Mouse (Mus musculus) spleen, postnatal 10 days (tissue): Measurements from ENCODE around the gene Nudt9.
A peak's percentile ranks its signal among the peaks of the same experiment; 100 is the strongest.
"Not testable (repeated sequence)": the region's sequence is repeated elsewhere in the genome, so short reads cannot be mapped to it uniquely, and the experiment has no call there.

Experiments used
- DNase-seq, 2 experiments: peaks; one replicate each; pipeline ENCODE4 v3.0.0; 2021 to 2022; ENCODE audit warnings: low spot score in 2 of 2

Nudt9 gene

DNA sequence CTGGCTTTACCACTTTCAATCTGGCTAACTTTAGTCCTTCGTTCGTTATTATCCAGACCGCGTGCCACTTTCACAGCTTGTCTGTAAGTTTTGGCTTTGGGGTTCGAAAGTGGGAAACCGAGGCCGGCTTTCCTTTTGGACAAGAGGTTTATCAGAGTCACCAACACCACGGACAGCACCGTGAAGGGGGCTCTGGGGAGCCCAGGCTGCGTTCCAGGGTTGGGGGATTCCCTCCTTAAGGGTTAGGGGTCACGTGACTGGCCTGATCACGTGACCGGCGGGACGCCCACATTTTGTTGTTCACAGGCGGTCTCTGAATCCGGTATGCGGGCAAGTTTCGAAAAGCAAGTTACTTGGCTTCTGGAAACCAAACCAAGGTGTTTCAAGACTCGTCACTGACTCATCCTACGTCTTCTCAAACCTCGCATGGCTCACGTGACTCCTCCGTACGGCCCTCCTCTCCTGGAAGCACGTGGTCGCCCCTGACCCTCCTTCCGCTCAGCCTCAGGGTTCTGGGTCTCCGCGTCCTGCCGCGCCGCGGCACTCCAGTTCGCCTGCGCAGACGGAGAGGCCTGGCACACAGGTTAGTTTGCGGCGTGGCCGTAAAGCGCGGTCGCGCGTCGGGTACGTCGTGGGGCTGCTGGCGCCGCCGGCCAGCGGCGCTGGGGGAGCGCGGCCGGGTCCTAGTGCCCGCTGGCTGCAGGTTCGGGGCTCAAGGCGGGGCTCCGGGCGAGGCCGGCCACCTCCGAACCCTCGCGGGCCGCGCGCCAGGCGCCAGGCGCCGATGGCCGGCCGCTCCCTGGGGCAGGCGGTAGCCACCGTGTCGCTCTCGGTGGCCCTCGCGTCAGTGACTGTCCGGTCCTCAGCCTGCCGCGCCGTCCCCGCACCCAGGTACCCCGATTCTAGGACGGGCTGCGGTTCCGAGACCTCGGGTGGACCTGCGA, at the start of gene Nudt9:
Nudt9 (plus strand) TSS at position 51 of the 944 bp plus-strand sequence.
- peak; percentile 93 to 99 for DNase-seq

DNA sequence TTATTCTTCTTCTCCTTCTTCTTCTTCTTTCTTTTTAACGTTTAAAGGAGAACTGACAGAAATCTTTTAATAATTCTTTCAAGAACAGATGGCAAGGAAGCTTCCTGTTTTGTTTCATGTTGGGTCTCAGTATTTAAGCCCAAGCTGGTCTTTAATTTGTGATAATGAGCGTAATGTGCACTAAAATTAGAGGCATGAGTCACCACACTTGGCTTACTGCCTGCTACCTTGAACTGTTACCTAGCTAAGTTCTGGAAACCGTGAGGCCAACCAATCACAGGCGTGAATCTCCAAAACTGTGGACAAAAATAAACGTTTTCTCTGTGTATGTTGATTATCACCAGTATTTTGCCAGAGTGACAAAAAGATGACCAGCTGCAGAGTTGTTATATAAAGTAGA, 47.4 kb upstream of the Nudt9 start:
- DNase-seq, result no peak

DNA sequence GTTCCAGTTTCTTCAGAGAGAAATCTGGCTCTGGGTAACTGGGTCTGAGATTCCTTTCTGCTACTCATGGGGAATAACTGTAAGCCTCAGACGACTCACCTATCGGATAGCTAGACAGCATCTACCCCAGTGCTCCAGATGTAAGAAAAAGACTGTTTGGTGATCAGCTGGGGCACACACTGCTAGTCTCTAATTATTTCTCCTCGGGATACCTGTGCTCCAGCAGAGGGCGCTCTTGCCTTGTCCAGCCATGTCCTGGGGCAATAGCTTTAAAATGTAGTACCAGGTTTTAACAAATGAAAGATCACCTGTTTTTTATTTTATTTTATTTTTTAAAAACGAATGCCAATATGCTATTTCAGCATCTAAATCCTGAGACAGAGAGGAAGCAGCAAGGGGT, 46.4 kb upstream of the Nudt9 start:
- peak; percentile 68 to 90 for DNase-seq

DNA sequence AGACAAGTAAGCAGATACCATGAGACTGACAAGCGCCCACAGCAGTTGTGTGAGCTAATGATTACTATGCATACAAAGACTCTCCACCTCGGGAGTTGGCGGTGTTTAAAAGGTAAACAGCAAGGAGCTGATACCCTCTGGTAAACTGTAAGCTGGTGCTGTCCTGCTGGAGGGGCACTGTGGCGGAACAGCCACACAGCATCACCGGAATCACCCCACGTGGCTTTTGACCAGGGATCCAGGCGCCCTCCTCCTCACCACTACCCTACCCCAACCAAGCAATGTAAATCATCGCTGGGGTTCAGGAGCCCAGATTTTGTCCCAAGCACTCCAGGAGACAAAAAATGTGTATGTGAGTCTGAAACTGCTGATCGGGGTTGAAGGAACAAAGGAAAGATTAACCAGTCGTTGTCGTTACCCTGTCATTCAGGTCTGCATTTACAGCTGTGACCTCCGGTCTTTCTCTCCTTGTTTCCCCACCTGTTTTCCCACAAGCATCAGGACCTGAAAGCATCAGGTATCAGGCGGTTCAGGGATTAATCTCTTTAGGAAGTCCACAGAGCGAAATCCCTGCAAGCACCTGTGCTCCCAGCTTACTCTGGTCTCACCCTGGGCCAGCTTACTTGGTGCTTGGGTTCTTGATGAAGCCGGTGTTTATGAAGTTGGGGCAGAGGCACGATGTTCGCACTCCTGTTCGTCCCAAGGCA, 43.4 kb upstream of the Nudt9 start:
- DNase-seq, result no peak

DNA sequence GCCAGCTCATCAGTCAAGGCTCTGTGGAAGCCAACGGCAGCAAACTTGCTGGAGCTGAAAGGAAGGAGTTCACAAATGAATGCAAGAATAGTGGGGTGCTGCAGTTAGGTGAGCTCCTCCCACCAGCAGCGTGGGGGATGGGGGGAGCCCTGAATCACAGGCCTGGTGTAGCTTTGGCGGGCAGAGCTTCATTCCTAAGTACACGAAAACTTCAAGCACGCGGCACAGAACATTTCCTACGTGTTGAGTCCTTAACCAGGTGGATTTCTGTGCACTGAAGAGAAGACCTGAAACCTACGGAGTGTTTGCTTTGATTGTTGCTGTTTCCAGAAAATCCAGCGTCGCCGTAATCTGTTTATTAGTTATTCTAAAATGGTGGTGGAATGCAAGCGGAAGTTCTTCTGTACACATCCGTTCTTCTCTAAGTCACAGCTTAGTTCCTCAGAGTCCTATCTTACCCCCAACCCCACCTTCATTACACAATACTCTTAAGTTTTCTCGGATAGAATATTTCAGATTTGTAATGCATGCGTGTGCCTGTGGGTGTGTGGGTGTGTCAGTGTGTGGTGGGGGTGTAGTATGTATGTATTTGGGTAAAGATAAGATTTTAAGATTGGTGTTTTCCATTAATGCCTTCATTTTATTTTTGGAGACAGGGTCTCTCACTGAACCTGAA, 42.7 kb upstream of the Nudt9 start:
- DNase-seq, result no peak

DNA sequence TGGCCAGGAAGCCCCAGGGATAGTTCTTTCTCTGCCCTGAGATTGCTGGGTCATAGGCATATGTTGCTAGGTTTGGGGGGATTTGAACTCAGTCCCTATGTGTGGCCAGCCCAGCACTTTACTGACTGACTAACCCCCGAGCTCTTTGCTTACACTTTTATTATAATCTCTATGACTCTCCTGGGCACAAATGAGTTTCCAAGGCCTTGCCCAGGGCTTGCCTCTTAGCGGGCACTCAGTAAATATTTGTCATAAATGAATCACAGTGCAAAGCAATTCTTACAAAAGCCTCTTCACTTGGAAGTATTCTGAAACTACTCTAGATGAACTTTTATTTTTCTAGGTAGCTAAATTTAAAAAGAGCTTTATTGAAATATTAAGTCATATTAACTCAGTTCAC, 42.2 kb upstream of the Nudt9 start:
- DNase-seq, result no peak

DNA sequence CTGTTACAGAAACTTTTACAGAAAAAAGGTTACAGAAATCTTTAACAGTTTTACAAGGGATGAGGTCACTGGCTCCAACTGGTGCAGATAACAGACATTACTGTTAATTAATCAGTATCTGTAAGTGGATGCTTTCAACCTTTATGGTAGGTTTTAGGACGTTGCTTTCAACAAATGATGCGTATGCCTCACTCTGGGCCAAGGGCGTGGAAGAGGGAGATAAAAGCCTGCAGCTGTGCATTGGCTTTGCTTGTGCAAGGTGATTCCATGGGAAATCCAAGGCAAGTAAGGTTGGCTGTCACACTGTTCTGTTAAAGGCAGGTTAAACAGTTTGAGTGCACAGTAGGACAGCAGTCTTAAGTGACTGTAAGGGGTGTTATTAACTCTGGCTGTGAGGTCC, 39.3 kb upstream of the Nudt9 start:
- DNase-seq, result no peak

DNA sequence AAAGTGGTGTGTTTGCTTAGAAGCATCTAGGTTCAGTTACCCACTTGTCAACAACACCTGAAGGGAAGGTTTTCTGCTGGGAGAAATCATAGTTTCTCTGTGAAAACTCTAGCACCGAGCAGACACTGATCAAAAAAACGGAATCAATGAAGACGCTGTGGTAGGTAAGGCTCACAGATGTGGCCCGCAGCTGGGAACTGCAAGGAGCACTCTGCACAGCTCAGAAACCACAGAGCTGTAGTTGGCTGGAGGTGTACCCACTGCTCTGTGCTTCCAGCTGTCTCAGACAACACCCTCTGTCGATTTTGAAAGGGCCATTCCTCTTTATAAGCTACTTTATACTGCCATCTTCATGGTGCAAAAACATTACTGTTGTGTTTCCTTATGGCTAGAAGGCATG, 38.3 kb upstream of the Nudt9 start:
- no peak for DNase-seq

DNA sequence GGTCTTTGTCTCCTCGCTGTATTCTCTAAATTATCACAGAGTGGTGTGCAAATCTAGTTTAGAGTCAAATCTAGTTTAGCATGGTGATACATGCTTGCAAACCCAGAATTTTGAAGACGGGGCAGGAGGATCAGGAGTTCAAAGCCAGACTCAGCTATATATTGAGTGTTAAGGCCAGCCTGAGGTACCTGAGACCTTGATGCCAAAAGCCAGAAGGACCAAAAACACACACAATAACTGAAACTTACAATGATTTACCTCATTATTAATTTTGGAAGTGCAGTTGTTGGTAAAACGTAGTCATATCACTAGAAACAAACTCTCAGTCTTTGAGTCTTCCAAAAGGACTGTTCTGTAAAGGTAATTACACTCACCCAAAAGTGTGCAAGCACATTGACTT, 36.7 kb upstream of the Nudt9 start:
- no peak for DNase-seq

DNA sequence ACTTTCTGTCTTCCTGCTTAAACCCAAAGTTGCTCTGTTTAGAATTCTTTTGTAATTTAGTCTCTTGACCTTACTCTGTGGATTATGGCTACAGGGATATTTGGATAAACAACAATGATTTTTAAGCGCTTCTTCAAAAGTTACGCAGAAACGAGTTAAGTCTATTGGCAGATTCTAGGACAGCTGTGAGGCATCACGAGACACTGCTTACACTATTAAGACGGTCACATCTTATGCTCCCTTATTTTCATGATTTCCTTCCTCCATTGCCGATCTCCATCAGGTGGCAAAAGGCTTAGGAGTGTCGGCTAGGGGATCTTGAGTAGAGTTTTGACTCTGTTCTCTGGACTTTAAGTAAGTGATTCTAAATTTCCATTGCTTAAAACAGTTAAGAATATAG, 35.8 kb upstream of the Nudt9 start:
- DNase-seq, result no peak

DNA sequence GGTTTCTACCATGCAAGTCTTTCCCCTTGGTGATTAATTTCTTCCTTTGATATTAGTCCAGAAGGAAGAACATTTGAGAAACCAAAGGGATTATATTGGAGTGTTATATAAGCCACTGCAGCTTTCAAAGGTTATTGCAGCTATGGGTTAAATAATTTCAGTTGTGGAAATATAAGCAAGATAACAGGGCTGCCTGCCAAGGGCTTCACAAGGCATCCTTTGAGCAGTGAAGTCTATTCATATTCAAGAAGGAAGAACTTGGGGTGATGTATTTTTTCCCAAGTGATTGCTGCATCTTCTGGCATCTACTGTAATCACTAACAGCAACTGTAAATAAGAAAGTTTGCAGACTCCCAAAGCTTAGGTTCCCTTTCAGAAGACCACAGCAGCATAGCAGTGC, 34.7 kb upstream of the Nudt9 start:
- DNase-seq, result no peak

DNA sequence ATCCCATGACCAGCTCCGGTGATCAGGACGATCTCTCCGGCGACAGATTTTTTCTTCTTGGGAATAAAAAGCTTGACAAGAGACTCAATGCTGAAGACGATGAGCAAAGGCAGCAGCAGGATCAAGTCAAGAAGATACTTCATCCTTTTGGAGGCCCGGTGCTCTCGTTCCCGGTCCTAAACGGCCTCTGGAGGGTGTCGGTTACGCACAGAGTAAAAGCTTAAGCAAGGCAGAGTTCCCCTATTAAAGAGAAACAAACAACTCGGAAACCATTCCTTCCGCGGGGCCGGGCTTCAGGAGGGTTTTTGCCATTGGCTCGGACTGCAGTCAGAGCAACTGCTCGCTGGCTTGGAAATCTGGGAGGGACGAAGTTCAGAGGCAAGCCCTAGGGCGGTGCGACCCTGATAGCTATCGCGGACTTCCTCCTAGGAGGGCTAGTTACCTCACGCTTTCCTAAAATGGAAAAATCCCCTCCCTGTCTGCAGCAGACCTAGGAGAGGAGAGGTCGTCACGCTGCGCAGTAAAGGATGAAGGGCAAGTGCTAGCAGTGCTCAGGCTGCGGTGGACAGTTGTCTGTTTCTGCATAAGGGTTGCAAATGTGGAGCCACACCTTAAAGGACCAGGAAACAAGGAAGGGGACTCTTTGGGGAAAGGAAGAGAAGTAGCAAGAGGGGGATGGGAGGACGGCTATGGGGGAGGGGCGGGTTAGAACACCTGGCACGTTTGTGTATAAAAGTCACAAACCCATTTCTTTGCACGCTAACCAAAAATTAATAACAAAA, 24.3 kb upstream of the Nudt9 start, which contains the start of gene Hsd17b11:
Hsd17b11 (minus strand) TSS at position 323 of the 782 bp plus-strand sequence.
- DNase-seq, result peak; percentile 34 to 67

DNA sequence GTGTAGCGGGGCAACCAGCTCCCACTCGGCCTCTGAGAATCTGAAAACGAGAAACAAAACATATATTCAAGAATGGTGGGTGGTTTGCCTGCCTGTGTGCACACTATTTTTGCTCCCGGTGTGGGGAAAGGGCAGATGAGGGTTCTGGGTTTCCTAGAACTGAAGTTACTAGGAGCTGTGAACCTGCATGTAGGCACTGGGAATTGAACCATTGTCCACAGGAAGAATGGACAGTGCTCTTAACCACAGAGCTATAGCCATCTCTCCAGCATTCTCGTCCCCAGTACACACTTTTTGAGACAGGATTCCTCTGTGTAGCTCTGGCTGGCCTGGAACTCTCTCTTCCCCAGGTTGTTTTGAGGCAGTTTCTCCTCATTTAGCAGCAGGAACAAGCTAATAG, 23.5 kb upstream of the Nudt9 start:
- DNase-seq, result peak in 1 of 2 experiments; percentile 14

DNA sequence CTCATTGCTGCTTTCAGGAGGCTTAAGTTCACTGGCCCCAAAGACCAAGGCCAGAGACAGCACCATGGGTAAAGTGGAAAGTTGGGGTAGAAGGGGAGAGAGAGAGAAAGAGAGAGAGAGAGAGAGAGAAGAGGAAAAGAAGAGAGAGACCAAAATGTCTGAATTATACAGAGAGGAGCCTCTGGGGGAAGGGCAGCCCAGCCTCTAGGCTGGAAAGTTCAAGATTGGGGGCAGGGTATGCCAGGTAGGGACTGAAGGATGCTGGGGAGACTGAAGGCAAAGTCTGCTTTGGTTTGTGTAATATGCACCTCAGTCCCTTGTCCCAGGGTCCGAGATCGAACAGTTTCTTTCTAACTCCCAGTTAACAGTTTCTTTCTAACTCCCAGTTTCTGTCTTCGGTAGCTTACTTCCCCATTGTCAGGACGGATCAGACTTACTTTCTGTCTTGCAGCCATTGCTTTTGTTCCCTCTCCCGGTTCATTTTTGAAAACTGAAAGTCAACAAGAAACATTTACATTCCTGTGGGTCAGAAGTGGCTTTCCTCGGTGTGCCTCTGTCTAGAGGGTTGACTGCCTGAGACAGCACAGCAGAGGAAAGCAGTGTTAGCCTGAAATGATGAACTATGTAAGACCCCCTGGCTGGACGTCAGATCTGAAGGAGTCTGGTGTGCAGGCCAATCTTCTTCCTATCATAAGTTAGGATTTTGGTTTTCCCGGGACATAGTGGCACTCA, 22.7 kb upstream of the Nudt9 start:
- no peak for DNase-seq

DNA sequence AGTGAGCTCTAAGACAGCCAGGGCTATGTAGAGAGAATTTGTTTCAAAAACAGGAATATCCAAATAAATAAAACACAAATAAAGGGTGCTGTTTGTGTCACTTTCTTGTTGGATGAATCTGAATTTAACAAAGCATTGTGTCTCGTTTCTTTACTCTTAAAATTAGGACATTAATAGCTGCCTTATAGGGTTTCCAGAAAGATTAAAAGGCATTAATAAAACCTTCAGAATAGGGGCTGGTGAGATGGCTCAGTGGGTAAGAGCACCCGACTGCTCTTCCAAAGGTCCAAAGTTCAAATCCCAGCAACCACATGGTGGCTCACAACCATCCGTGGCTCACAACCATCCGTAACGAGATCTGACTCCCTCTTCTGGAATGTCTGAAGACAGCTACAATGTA, 21.9 kb upstream of the Nudt9 start:
- DNase-seq, result not testable (repeated sequence)

DNA sequence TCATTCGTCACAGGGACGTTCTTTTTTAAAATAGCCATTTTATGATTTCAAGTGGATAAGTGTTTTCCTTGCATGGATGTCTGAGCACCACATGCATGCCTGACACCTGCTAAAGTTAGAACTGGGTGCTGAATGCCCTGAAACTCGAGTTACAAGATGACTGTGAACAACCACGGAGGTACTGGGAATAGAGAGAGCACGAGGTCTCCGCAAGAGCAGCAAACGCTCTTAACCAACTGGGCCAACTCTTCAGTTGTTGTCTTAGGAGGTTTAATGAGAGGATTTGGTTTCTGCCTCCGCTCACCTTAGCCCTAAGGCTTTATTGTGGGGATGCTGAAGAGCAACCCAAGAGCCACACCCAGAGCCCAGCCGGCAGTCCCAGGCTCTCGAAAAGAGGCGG, 21.3 kb upstream of the Nudt9 start:
- no peak for DNase-seq

DNA sequence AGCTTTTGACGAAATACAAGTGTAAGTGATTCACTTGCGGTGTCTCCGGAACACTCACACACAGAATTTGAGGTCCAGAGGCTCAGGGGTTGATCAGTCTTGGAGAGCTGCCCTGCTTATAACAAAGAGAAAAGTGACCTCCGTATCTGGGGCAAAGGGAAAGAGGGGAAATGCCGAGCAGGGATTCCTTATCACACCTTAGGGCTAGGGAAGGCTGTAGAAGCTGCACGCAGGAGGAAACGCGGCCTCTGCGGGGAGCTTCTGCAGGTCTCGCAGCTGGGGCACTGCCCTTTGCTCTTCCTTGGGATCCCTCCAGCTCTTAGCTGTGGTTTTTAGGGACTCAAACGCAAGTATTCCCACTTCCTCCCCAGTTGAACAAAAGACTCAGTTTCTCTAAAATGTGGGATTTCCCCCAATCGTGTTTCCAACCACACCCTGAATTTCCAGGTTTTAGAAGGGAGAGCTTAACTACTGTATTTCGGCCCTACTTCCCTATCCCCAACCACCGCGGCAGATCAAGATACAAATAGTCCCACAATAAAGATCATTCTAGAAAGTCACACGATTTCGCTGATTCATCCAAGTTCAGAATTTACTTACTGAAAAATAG, 20.8 kb upstream of the Nudt9 start:
- no peak for DNase-seq

DNA sequence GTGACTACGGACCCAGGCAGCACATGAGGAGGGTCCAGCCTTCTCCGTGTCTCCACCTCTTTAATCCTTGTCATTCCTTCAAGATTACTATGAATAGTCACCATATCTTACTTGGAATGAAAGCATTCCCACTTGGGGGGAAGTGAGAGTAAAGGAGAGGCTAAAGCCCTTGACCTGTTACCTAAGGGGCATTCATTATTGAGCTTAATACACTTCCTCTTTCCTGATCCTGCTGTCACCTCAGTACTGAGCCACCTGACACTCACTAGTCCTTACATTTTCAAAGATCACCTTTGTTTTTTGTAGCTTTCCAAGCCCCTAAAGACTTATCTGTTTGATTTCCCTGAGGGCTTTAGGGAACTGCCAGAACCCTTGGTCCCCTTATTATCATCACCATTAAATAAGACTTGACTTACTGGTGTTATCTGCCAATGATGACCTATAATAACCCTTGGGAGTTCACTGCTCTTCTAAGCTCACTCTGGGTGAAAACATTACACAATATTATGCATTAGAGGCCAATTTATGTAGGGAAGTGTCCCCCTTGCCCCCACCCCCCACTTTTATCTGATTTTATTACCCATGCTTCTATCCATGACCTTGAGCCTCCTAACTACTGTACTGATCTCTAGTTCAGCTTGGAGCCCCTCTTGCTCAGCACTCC, 13.5 kb upstream of the Nudt9 start:
- DNase-seq, result no peak

DNA sequence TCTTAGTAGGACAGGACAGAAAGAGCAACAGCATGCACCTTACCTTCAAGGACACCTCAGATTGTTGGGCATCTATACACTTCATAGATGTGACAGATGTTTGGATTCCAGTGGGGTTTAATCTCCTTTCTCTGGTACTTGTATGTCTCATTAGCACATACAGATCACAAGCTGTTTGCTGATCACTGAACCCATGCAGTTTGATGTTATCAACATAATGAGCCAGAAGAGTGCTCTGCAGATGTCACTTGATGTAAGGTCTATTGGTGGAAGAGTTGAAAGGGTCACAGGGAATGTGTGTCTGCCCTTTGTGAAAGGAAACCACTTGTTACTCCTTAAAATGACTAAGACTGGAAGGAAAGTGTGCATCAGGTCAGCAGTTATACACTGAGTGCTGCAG, 11.0 kb upstream of the Nudt9 start:
- no peak for DNase-seq

DNA sequence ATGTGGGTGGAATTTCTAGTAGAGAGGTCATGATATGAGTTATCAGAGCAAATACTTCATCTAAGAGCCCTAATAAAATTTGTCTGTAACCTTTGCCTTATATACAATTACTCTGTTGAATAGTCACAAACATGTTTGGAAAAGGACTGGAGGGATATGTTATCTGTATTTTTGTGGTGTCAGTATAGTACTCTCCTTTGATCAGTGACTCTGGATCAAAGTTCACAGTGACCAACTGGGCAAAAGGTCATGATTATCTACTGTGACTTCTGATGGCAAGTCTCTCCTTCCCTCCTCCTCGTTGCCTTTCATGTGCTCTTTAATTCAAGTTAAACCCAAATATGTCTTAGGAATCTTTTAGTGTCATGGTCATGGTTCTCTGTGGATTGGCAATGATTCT, 10.3 kb upstream of the Nudt9 start:
- no peak for DNase-seq
